Mouse (Mus musculus): ENCODE measurements around the gene Naa80.
A peak's percentile ranks its signal among the peaks of the same experiment; 100 is the strongest.
"Not testable (repeated sequence)": the region's sequence is repeated elsewhere in the genome, so short reads cannot be mapped to it uniquely, and the experiment has no call there.

Gene Naa80

DNA sequence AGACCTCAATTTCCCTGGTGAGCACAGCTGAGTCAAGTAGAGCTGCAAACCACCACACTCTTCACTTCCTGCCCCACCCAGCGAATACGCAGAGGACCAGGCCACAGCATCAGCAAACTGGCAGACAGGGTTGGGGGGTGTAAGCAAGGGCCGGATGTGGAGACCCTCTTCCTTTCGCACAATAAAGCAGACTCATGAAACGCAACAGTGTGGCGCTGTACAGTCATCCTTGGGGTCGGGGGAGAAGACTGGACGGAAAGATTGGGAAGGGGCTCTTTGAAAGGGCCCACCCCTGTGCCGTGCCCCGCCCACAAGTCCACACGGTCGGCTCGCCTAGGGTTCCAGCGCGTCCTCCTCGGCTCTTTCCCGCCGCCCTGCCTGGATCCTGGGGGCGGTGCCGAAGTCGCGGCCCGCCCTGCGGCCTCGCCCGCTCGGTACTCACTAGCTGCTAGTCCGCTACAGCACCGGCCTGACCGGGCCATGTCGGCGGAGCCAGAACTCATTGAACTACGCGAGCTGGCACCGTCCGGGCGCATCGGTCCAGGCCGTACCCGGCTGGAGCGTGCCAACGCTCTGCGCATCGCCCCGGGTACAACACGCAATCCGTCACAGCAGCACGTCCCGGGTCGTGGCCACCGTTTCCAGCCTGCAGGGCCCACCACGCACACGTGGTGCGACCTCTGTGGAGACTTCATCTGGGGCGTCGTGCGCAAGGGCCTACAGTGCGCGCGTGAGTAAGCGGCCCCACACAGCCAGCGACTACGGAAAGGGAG, 27.4 kb upstream of the Naa80 start, which contains the start of gene Rassf1:
Gene Rassf1, plus strand, starts transcription at position 439 of the 773 bp plus-strand sequence.
- DNase-seq: peak; percentile 60

DNA sequence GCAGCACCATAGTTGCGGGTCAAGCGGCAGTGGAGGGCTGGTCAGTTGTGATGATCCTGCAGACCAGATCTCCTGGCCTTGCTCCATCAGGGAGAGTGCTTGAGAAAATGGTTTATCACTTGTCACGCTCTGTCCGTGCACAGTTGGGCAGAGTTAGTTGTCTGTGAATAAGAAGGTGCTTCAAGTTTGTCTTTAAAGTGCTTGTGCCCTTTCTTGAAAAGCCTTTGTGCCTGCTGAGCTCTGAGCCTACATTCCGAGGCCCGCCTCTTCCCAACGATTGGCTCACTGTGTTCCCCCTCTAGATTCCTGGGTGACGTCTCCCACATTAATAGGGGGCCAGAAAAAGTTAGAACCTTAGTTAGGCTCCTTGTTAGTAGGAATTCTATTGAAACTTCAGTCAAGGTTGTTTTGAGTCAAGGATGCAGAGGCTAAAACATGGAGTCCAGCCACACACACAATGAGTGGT, 26.8 kb upstream of the Naa80 start:
- peak; percentile 48 for DNase-seq

DNA sequence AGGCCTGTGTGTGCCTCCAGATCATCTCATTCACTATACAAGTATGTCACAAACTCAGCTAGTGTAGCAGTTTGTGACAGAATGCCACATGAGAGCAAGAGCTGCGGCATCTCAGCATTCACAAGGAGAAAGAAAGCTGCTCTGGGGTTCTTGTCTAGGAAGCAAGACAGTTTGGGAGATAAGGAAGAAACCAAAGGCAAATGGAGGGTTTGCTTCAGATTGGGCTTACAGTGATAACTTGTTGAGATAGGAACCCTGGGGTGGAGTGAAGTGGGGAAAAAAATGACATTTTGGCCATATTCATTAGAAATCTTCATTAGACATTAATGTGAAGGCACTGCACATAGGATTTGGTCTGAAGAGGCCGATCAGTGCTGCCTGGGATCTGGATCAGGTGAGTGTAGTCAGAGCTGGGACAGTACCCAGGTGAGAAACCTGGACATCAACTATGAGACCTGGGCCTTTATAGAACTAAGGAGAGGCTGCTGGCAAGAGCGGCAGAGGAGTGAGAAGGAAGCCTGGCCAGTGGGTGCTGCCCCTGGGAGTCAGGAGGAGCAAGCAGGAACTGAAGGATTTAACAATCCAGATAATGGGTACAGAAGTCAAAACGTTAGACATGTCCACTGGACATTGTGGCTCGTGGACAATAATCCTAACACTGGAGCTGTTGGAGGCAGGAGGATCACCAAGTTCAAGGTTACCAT, 25.8 kb upstream of the Naa80 start:
- no peak for DNase-seq

DNA sequence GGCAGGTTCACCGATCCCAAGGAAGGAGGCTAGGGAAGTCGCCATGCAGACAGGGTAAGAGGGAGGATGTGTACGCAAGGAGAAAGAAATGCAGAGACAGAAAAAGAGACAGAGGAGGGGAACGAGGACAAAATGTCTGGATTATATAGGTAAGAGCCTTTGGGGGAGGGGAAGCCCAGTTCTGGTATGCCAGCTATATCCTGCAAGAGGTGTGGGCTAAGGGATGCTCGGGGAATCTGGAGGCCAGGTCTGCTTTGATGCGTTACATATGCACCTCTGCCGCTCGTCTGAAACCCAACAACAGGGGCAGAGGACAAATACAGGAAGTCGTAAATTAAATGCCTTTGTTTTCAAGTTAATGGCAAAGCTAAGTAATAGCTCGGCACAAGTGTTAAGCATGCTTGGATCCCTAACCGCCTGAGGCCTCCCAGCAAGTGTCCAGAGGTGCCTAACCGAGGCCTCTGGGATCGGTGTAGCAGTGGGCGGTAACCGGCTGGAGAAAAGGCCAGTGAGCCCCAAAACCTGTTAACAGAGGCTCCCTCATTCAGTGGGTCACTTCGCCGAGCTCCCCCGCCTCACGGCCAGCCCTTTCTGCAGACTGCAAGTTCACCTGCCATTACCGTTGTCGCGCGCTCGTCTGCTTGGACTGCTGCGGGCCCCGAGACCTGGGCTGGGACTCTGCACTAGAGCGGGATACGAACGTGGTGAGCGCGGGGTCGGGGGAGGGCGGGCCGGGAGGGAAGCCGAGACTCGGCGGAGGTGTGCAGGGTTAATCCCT, 25.0 kb upstream of the Naa80 start:
- DNase-seq: no peak

DNA sequence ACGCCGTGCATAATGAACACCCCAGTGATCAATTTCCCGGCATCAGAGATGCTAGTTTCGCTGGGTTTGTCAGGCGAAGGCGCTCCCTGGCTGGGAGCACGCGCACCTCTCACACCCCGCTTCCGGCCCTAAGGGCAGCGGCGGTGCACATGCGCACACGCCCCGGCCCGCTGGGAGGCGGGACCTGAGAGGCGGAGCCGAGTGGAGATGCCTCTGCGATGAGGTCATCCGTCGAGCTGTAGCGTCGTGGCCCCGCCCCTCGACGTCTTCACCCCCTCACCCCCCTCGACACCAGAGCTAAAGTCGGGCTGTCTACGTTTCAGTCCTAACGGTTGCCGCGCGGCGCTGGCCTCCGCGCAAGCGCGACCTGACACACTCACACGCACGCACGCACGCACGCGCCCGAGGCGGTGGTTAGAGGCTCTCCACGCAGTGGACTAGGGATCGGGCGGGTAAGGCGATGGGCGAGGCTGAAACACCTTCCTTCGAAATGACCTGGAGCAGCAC, 24.3 kb upstream of the Naa80 start:
- DNase-seq: peak; percentile 95

DNA sequence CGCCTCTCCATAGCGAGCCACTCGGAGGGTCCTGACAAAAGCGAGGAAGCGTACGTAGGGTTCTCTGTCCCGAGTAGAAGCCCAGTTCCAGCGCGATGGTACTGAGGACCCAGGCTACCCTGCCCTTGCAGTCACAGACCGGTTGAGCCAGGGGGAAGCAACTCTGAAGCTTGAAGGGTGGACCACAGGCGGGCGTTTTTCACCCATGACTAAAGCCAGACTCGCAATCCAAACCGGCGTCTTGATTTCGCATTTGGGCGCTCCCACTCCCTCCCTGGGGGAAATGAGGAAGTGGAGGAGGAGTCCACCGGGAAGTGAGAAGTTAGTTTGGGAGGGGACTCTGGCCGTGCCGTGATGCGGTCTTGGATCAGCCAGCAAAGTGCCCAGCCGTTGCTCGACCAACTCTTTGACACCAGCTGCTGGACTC, 23.6 kb upstream of the Naa80 start:
- DNase-seq: no peak

DNA sequence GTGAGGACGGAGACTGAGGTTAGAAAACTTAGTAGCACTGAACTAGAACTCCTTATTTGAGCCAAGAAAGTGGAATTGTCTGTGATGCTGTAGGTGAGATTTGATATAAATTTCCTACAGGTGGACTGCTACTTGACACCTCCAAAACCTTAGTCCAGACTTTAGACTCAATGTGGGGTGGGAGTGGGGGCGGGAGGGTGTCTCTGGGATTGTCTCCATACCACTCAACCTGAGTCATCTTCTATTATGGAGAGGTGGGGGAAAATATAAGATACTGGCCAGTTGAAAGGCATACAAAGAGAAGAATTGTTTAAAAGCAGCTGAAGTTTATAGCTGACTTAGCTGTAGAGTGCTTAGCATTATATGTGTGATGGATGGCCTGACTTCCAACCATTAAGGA, 23.0 kb upstream of the Naa80 start:
- no peak for DNase-seq

DNA sequence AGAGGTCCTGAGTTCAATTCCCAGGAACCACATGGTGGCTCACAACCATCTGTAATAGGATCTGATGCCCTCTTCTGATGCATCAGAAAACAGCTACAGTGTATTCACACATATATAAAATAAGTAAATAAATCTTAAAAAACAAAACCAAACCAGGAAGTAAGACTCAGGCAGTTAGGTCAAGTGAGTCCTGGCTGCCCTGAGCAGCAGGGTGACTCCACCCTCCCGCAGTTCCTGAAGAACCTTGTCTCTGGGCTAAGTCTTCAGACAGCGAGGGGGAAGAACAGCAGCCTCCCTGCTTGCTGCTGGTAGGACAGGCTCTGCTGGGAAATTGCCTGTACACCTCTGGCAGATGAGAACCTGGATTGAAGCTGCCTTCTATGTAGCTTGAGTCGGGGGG, 22.3 kb upstream of the Naa80 start:
- DNase-seq: no peak

DNA sequence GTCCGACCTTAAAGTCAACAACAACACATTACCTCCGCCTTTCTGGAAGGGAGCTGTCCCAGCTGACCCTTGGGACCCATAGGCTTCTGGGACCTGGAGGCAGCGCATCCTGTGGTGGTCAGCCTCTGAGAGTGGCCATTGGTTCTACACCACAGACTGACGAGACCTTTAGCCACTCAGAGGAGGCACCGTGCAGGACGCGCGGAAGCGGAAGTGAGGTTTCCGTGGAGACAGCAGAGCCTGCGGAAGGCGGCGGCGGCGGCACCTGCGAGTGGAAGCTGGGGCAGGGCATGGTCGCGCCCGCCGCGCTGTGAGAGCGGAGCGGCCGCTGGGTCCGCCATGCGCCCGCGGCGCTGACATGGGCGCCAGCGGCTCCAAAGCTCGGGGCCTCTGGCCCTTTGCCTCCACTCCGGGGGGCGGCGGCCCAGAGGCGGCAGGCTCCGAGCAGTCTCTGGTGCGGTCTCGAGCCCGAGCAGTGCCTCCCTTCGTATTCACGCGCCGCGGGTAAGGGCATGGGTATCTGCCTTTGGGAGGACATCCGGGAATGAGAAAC, 15.6 kb upstream of the Naa80 start, which contains the start of gene Tusc2:
Gene Tusc2, plus strand, starts transcription at position 227 of the 553 bp plus-strand sequence.
- peak; percentile 95 for DNase-seq

DNA sequence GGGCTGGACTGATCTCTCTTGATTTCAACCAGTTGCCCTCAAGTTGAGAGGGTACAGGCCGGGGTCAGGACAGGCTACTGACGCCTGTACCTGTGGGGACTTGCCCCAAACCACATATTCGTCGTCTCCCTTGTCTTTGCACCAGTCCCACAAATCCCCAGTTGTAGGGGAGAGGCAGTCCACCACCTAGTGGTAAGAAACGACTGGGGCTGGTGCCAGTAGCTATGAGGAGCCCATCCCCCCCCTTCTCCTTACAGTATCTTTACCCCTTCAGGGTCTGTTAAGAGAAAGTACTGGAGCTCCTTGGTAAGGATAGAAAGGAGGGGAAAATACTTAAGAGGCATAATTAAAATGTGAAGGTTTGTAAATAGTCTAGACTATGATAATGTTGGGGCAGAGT, 13.1 kb upstream of the Naa80 start:
- DNase-seq: not testable (repeated sequence)

DNA sequence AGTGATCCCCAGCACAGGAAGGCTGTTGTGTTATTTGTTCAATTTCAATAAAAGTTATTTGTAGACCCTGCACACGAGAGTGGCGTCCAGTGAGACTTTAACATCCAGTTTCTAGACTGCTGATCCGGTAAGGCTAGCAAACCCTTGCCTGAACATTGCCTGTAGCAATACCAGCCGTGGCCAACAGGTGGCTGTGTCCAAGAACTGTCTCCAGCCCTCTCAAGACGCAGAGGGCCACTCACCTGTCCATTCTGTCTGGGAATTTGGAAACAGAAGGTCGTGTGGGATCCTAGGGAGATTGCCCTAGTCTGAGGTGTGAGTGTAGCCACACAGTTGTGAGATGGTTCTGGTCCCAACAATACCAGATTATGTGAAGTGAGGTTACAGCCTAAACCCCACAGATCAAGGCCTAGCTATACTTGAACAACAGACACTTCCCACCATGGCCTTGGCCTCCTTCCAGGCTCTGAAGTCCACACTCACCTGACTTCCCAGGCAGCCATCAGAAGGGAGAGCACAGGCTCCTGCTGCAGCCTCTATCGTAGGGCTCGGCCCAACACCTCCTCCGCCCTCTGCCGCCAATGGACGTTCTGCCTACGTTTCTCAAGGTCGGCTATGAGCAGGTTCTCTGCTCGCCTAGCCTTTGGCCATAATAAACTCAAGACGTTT, 12.5 kb upstream of the Naa80 start:
- DNase-seq: peak; percentile 83

DNA sequence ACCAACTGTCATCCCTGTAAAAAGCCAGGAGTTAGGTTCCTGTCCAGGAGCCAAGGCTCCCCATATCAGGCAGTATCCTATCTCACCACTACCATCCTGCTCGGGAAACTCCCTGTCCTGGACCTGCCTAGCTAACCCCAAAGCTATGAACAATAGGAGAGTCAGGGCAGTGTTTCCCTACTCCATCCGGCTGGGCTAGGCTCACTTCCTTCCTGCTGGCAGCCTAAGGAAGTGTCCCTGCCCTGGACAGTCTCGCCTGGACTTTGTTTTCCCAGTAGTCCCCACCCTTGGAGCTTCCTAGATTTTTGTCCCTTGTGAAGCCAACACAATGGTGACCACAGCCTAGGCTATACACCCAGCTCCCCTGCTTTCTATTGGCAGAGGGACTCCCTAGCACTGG, 11.8 kb upstream of the Naa80 start:
- no peak for DNase-seq

DNA sequence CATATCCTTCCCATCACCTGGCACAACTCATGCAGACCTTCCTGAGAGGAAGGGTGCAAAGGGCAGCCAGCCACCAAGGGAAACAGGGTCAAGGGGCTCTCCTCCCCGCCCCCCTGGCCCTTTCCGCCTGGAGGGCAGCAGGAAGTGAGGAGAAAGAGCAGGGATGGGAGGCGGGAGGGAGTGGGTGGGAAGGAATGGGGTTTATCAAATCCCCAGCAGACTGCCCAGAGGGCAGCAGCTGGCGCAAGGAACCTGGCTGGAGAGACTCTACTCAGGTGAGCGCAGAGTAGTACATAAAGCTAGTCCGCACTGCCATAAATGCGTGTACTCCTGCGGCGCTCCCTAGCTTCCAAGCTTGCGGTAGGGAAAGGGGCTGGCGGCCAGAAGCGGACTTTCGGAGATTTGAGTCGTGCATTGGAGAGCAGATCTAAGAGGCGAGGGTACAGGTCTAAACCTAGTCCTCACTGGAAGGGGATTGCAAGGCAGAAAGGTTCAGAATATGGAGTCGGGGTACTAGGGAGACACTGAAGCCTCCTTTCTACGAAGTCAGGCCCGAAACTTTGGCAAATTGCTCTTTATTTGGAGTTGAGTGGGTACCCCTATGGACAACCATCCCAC, 10.9 kb upstream of the Naa80 start, which contains the start of gene Hyal2:
Gene Hyal2, plus strand, starts transcription at position 244 of the 618 bp plus-strand sequence.
- DNase-seq: no peak

DNA sequence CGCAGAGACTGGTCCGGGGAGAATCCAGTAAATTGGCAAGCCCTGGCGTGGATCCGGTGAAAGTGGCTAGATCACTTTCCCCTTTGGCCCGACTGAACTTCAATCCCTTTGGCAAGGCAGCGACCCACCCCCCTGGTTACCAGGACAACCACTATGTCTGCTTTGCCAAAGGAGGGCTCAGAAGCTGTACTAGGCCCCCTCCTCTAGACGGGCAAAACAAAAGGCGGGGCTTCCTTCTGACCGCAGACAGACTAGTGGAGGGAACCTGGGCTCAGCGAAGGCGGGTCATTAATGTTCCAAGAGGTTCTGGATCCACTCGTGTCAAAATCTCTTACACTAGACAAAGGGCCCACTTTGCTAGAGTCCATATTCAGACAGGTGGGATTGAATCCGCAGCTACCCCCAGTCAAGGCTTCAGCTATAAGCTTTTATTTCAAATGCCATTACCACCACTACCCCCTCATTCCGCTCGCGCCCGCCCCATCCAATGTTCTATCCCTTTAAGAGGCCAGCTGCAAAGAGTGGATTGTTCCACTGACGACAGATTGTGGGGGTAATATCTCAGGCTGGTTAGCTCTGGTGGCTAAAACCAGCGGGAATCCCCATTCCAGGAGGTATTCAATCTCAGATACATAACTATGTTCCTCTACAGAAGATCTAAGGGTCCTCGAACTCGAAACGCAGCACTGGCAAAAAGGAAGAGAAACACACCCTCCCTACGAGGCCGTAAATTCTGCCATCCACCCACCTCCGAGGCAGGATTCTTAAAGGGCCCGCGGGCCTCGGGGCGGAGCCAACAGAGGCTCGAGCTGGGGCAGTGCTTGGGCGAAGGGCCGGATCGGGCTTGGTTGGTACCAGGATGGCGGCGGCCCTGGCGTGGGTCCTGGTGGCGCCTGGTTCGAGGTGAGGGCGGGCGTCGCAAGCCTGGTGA, 10.1 kb upstream of the Naa80 start:
- peak; percentile 84 for DNase-seq

DNA sequence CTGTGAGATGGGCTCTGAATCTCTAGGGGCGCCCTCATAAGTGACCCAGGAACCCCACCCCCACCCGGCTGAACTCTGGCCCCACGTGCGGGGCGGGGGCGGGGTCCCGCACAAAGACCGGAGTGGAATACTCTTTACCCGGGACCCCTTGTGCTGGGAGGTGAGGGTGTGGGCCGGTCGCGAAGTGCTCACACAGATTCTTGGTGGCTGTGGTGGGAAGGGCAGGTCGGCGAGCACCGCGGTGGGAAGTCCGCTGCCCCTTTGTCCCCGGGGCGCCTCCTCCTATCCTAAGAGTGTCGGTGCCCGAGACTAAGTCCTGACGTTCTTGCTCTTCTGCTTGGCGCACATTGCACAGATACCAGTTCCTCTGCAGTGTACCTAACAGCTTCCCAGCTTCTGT, 9.4 kb upstream of the Naa80 start:
- DNase-seq: no peak

DNA sequence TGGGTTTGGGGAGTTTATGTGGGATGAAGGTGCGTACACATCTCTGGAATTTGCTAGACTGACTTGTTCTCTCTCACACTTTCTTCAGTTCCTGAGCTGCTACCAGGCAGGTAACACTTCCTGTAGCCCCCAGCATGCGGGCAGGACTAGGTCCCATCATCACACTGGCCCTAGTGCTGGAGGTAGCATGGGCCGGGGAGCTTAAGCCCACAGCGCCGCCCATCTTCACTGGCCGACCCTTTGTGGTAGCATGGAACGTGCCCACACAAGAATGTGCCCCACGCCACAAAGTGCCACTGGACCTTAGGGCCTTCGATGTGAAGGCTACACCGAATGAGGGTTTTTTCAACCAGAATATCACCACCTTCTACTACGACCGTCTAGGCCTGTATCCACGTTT, 8.7 kb upstream of the Naa80 start:
- no peak for DNase-seq

DNA sequence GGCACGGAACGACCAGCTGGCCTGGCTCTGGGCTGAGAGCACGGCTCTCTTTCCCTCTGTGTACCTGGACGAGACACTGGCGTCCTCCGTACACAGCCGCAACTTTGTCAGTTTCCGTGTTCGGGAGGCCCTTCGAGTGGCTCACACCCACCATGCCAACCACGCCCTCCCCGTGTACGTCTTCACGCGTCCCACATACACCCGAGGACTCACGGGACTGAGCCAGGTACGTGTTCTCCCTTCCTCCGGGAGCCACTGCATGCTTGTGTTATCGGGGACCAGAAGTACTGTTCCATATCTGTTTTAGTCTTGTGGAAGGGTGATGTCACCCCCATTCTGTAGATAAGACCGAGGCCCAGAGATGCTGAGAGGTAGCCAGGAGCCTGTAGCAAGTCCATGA, 7.8 kb upstream of the Naa80 start:
- DNase-seq: no peak

DNA sequence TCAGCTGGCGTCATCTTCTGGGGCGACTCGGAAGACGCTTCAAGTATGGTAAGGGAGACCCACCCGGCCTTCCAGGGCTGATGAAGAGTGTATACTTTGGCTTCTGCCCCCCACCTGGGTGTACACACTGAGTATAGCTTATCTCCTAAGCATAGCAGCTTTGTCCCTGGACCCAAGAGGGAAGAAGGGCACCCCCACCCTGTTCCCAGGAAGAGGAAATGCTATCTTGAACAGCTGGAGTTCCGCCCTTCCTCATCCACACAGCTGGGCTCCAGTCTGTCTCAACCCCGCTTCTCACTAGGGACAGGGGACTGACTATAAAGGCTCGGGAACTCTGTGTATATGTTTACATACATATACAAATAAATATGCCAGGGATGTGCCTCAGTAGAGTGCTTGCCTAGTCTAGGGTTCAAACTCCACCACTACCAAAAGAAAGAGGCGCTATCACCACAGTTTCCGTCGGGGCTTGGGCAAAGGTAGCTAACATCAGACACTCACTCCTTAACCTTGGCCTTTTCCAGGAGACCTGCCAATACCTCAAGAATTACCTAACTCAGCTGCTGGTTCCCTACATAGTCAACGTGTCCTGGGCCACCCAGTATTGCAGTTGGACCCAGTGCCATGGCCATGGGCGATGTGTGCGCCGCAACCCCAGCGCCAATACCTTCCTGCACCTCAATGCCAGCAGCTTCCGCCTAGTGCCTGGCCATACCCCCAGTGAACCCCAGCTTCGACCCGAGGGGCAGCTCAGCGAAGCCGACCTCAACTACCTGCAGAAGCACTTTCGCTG, 7.0 kb upstream of the Naa80 start:
- no peak for DNase-seq

DNA sequence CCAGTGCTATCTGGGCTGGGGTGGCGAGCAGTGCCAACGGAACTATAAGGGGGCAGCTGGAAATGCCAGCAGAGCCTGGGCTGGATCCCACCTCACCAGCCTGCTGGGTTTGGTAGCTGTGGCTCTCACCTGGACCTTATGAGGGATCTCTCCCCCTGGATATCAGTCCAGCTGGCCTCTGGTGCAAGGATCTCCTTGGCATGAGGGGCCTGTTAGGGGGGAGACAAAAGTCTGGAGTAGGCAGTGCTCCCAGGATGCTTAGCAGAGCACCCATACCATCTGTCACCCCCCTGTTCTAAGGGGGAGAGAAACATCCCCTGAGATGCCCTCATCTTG, 6.4 kb upstream of the Naa80 start:
- no peak for DNase-seq

DNA sequence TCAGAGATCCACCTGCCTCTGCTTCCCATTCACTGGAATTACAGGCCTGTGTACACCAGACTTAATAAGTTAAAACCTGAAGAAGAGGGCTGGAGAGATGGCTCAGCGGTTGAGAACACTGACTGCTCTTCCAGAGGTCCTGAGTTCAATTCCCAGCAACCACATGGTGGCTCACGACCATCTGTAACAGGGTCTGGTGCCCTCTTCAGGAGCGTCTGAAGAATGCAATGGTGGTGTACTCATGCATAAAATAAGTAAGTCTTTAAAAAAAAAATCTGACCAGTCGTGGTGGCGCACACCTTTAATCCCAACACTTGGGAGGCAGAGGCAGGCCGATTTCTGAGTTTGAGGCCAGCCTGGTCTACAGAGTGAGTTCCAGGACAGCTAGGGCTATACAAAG, 4.9 kb upstream of the Naa80 start:
- not testable (repeated sequence) for DNase-seq
